Mouse (Mus musculus): ENCODE measurements around the gene Ap2m1.

DNA sequence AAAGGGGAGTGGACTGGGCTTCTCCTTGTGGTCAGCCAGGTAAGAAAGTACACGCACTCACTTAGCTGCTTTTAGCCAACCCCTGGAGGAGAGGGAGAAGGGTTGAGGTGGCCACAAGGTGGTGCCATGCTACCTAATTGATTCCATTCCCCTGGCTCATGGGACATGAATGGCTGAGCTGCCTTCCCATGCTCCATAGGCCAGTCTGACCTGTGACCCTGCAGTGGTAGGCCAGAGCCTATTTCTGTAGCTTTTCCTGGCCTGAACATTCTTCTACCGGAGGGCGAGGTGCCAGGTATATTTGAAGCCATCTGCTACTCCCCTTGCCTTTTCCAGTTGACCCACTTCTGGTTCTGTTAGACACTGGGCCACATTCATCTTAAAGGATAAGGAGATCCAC lies 25.9 kb upstream of the Ap2m1 start:
- TF ChIP-seq CTCF (IDR thresholded peaks at IDR 0.05; ENCODE audit: low read depth) = peak; percentile 76
- TF ChIP-seq EP300 (optimal IDR thresholded peaks at IDR 0.05) = no peak

Data from stomach, postnatal 0 days (tissue).